ENCODE assay signal across 19 mouse cellular contexts in genomic region chr11:119507772-119508171, GRCm38 (mm10). TPM values are rescaled to one million over a fixed set of nuclear protein-coding genes. Genes with fewer than 3 reads are reported as not detected.
DNase-seq lines count a peak whose midpoint lies in the region.
"Had no signal": no experiment of that assay in that cellular context is flagged by ENCODE, and none has a peak within 500 bp of the region (broad histone marks: within the 10 kb centered on the region; RNA-seq: fewer than 3 reads in every experiment).

No protein-coding gene starts in this region.

- intact Hi-C loops in left cerebral cortex, postnatal 25 days (cut with DNase I): loop anchor here (5.0 kb wide), 1 partner anchor 40 kb away; the partner anchor contains the start of gene Nptx1

- DNase-seq in cerebellum, adult 11-12 months: peak; percentile 17
- DNase-seq in cerebellum, adult 9-10 months: no peak
- peak; percentile 80 to 90 for DNase-seq in layer of hippocampus, adult 18-20 months (ENCODE audit: low spot score in 2 of 2)
- DNase-seq in layer of hippocampus, postnatal 25 days (ENCODE audit: extremely low spot score in 1 of 2, low spot score in 1 of 2): no peak
- DNase-seq in brain, adult 2 months (ENCODE audit: low read depth, low spot score): peak; percentile 88
- DNase-seq in left cerebral cortex, postnatal 25 days (ENCODE audit: low spot score in 2 of 2): peak; percentile 66 to 94
- no peak for DNase-seq in gastrocnemius, postnatal 4 days (ENCODE audit: low spot score in 2 of 2)
- DNase-seq in cerebellum, postnatal 36 days: no peak
- DNase-seq: adrenal gland, adult 8-10 months; cerebellum, postnatal 10 days; embryo, embryonic 11 days; gastrocnemius, postnatal 25 days; kidney, adult 8-10 months; kidney, postnatal 14 days; liver; liver, postnatal 0 days; lung, postnatal 10 days; thymus, postnatal 14 days had no signal

RNA-seq across cellular contexts. Expression of gene Endov, which starts 16.6 kb away (rescaled TPM):
- 10 to 100 TPM; 34.7 to 36.2 TPM for total RNA-seq in layer of hippocampus, adult 18-20 months (2021)
- total RNA-seq in layer of hippocampus, postnatal 25 days (2021): 10 to 100 TPM; 35.6 to 38.2 TPM
- 10 to 100 TPM; 21.9 to 31.1 TPM for total RNA-seq in left cerebral cortex, postnatal 25 days (2021)
- 10 to 100 TPM; 19.3 to 22.1 TPM for total RNA-seq in gastrocnemius, postnatal 4 days (2021)

RNA-seq across cellular contexts. Expression of gene Nptx1, which starts 39.8 kb away (rescaled TPM):
- 100 to 1,000 TPM; 492 to 504 TPM for total RNA-seq in layer of hippocampus, adult 18-20 months (2021)
- total RNA-seq in layer of hippocampus, postnatal 25 days (2021): 100 to 1,000 TPM; 388 to 423 TPM
- 100 to 1,000 TPM; 182 to 222 TPM for total RNA-seq in left cerebral cortex, postnatal 25 days (2021)
- total RNA-seq in gastrocnemius, postnatal 4 days (2021): under 1 TPM; 0.67 to 0.88 TPM
- total RNA-seq: megakaryocyte progenitor cell, adult 5-6 weeks had no signal

Comparison
In these comparisons a context has a peak if more than half of its experiments do, and no peak if none do; other contexts are left out.
1. DNase-seq: peak in cerebellum, adult 11-12 months (single experiment), layer of hippocampus, adult 18-20 months (2 of 2), brain, adult 2 months (single experiment) and left cerebral cortex, postnatal 25 days (2 of 2); none in cerebellum, adult 9-10 months (single experiment), layer of hippocampus, postnatal 25 days (0 of 2), gastrocnemius, postnatal 4 days (0 of 2) and cerebellum, postnatal 36 days (0 of 2).
2. RNA of gene Nptx1, which starts 39.8 kb away (total RNA-seq): 492 to 504 TPM in layer of hippocampus, adult 18-20 months, 388 to 423 TPM in layer of hippocampus, postnatal 25 days and 182 to 222 TPM in left cerebral cortex, postnatal 25 days; 0.67 to 0.88 TPM in gastrocnemius, postnatal 4 days; every median in the first group is over 10 times any median in the second.